Mouse (Mus musculus) heart, embryonic 14.5 days (tissue): ENCODE measurements around the gene Kit. TPM values are rescaled to one million over a fixed set of nuclear protein-coding genes. Genes with fewer than 3 reads are reported as not detected.

Experiments used
- ATAC-seq: fragments of 200-750 bp; cut with Nextera tagmentation; 2 replicates; pipeline ENCODE4 v1.8.0; 2017; ENCODE audit warnings: low read depth, moderate TSS enrichment; ENCODE audit not compliant: insufficient number of reproducible peaks, insufficient read depth, low FRiP score
- H3K27ac ChIP-seq, 2 experiments: fragments of 200-500 bp in 1 of 2; fragments of 300-500 bp in 1 of 2; sonication (generic) in 1 of 2; replicated peaks in 1 of 2; 2 replicates each; pipeline ENCODE4 v1.5.1; 2012 to 2014; ENCODE audit warnings: low read depth in 2 of 2, low read length in 2 of 2, control low read depth in 1 of 2, mild to moderate bottlenecking in 1 of 2, mixed read lengths in 1 of 2; ENCODE audit not compliant: control insufficient read depth in 1 of 2, insufficient read depth in 1 of 2
- H3K27me3 ChIP-seq: fragments of 300-500 bp; sonication (generic); 2 replicates; pipeline ENCODE4 v1.6.1; 2014; ENCODE audit warnings: mild to moderate bottlenecking, low read length, control low read depth; ENCODE audit not compliant: control insufficient read depth, insufficient read depth
- H3K36me3 ChIP-seq: fragments of 300-500 bp; sonication (generic); 2 replicates; pipeline ENCODE4 v1.6.1; 2014; ENCODE audit warnings: mild to moderate bottlenecking, control low read depth, low read length, mixed read lengths; ENCODE audit not compliant: control insufficient read depth, insufficient read depth
- H3K4me1 ChIP-seq, 2 experiments: fragments of 200-500 bp in 1 of 2; fragments of 300-500 bp in 1 of 2; sonication (generic) in 1 of 2; 2 replicates each; pipeline ENCODE4 v1.6.1; 2012 to 2014; ENCODE audit warnings: low read length in 2 of 2, control low read depth in 1 of 2, mixed read lengths in 1 of 2; ENCODE audit not compliant: control insufficient read depth in 2 of 2, insufficient read depth in 2 of 2
- H3K4me2 ChIP-seq: fragments of 300-500 bp; sonication (generic); 2 replicates; pipeline ENCODE4 v1.6.1; 2014; ENCODE audit warnings: mild to moderate bottlenecking, low read length
- H3K4me3 ChIP-seq, 2 experiments: fragments of 200-500 bp in 1 of 2; fragments of 300-500 bp in 1 of 2; sonication (generic) in 1 of 2; 2 replicates each; pipeline ENCODE4 v1.5.1; 2012 to 2014; ENCODE audit warnings: low read length in 2 of 2, mild to moderate bottlenecking in 2 of 2, control low read depth in 1 of 2, low read depth in 1 of 2, moderate library complexity in 1 of 2; ENCODE audit not compliant: control insufficient read depth in 1 of 2, insufficient read depth in 1 of 2
- H3K9ac ChIP-seq: fragments of 300-500 bp; sonication (generic); 2 replicates; pipeline ENCODE4 v1.6.1; 2014; ENCODE audit warnings: mild to moderate bottlenecking, low read length
- H3K9me3 ChIP-seq: fragments of 300-500 bp; sonication (generic); 2 replicates; pipeline ENCODE4 v1.6.1; 2016; ENCODE audit warnings: low read length, control low read depth; ENCODE audit not compliant: control insufficient read depth
- WGBS: fragments of 180-500 bp; shearing (Covaris S2); extraction: QIAGEN DNeasy Blood & Tissue Kit; methylation state at CpG from one replicate; pipeline ENCODE4 v1.1.7; 2014; 5-methylcytosine and 5-hydroxymethylcytosine counted together
- polyA plus RNA-seq: library from polyadenylated mRNA; unstranded; fragments of >200 nt; fragmentation: Nextera tagmentation; extraction: Ambion mirVana; gene quantifications from 2 replicates; pipeline ENCODE4 v1.2.1, GENCODE M21; 2014

Kit gene
- polyA plus RNA-seq, 1 experiment from 2014 or later, result 13.1 TPM

GRCm38 (mm10) chr5:75606898-75607297 lies 32.2 kb downstream of the Kit start:
- no peak overlapping the region for H3K27ac ChIP-seq
- H3K27me3 ChIP-seq, result no peaks in the 10 kb centered on the region
- H3K9me3 ChIP-seq, result no peaks in the 10 kb centered on the region
- ATAC-seq, result no peak
- 69% methylated on average over 14 of the region's 14 CpGs for WGBS
- H3K4me2 ChIP-seq, result no peak overlapping the region
- no peaks in the 10 kb centered on the region for H3K36me3 ChIP-seq
- H3K4me3 ChIP-seq, result no peak overlapping the region
- H3K4me1 ChIP-seq, result peaks cover 21 to 26% of the 10 kb centered on the region in 2 experiments
- H3K9ac ChIP-seq, result no peak overlapping the region

GRCm38 (mm10) chr5:75607971-75608370 lies 33.3 kb downstream of the Kit start:
- no peak for ATAC-seq
- 0 out of 4 replicates have a peak overlapping the region, but pooled peaks of 1 of the 2 experiments have one; percentile 7 for H3K4me3 ChIP-seq
- WGBS, result 7% methylated on average over 12 of the region's 12 CpGs
- H3K27me3 ChIP-seq, result no peaks in the 10 kb centered on the region
- H3K4me1 ChIP-seq, result peaks cover 21 to 26% of the 10 kb centered on the region in 2 experiments
- H3K4me2 ChIP-seq, result peak overlapping the region; percentile 53
- no peaks in the 10 kb centered on the region for H3K36me3 ChIP-seq
- H3K9me3 ChIP-seq, result no peaks in the 10 kb centered on the region
- H3K9ac ChIP-seq, result 0 out of 2 replicates have a peak overlapping the region, but pooled peaks have one; percentile 13
- H3K27ac ChIP-seq, result no peak overlapping the region

GRCm38 (mm10) chr5:75612380-75612779 lies 37.7 kb downstream of the Kit start:
- Histone ChIP-seq H3K9ac (no peak overlapping the region), H3K36me3 (0 out of 2 replicates have a peak, but pooled peaks cover 3% of the 10 kb centered on the region), H3K4me3 (no peak overlapping the region), H3K4me2 (no peak overlapping the region), H3K9me3 (no peaks in the 10 kb centered on the region), H3K27me3 (no peaks in the 10 kb centered on the region), H3K27ac (no peak overlapping the region), H3K4me1 (peaks cover 11 to 21% of the 10 kb centered on the region in 2 experiments)
- 67% methylated on average over 1 of the region's 1 CpGs for WGBS
- no peak for ATAC-seq

DNA sequence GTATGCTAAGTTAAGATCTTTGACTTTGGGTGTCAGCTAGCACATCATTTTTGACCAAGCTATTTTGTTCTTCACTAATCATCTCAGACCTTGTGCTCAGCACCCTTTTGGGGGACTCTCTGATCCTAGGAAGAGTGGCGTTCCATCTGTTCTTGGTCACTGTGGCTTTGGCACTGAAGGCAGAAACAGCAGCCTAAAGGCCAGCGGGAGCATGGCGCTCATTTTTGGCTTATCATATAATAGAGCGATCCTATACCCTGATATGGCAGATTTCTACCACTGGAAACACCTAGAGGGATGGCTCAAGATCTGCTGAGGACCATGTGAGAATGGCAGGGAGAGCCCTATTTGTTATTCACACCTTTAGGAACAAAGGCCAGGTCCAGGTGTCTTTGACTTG lies 38.2 kb downstream of the Kit start:
- Histone ChIP-seq H3K27me3 (no peaks in the 10 kb centered on the region), H3K9ac (no peak overlapping the region), H3K4me1 (peaks cover 6 to 17% of the 10 kb centered on the region in 2 experiments), H3K27ac (no peak overlapping the region), H3K4me2 (no peak overlapping the region), H3K4me3 (no peak overlapping the region), H3K9me3 (no peaks in the 10 kb centered on the region), H3K36me3 (0 out of 2 replicates have a peak, but pooled peaks cover 3% of the 10 kb centered on the region)
- WGBS, result 92% methylated on average over 4 of the region's 4 CpGs
- no peak for ATAC-seq

GRCm38 (mm10) chr5:75615000-75615571 lies 40.4 kb downstream of the Kit start:
- no peak for ATAC-seq
- Histone ChIP-seq H3K4me1 (peaks cover 0 to 4% of the 10 kb centered on the region in 2 experiments; a peak in 1 of 4 replicates), H3K9ac (no peak overlapping the region), H3K4me3 (no peak overlapping the region), H3K9me3 (no peaks in the 10 kb centered on the region), H3K27me3 (no peaks in the 10 kb centered on the region), H3K27ac (no peak overlapping the region), H3K4me2 (no peak overlapping the region), H3K36me3 (0 out of 2 replicates have a peak, but pooled peaks cover 3% of the 10 kb centered on the region)
- WGBS, result 92% methylated on average over 11 of the region's 11 CpGs

DNA sequence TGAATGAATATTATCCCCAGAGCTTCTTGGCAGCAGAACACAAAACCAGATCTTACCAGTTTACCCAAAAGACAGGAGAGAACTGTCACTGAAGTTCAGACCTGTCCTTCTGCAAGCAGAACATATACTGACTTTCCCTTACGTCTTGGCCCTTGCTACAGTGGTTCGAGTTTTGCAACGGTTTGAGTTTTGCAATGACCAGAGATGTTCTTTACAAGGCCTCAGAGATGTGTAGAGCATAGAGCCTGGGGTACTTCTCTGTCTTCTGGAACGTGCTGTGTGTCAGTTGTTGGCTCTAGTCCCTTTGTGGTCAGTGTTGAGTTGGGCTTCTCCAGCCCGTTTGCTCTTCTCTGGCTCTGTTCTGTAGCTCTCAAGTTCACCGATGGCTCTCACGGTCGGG lies 40.9 kb downstream of the Kit start:
- Histone ChIP-seq H3K9me3 (no peaks in the 10 kb centered on the region), H3K36me3 (0 out of 2 replicates have a peak, but pooled peaks cover 4% of the 10 kb centered on the region), H3K4me1 (no peaks in the 10 kb centered on the region), H3K4me2 (no peak overlapping the region), H3K9ac (no peak overlapping the region), H3K4me3 (no peak overlapping the region), H3K27me3 (no peaks in the 10 kb centered on the region), H3K27ac (no peak overlapping the region)
- ATAC-seq, result no peak
- WGBS, result 75% methylated on average over 8 of the region's 8 CpGs

GRCm38 (mm10) chr5:75622401-75622800 lies 47.7 kb downstream of the Kit start:
- Histone ChIP-seq H3K36me3 (0 out of 2 replicates have a peak, but pooled peaks cover 14% of the 10 kb centered on the region), H3K9ac (no peak overlapping the region), H3K27ac (no peak overlapping the region), H3K27me3 (no peaks in the 10 kb centered on the region), H3K9me3 (no peaks in the 10 kb centered on the region), H3K4me3 (no peak overlapping the region), H3K4me1 (no peaks in the 10 kb centered on the region), H3K4me2 (no peak overlapping the region)
- no peak for ATAC-seq
- 81% methylated on average over 4 of the region's 4 CpGs for WGBS

DNA sequence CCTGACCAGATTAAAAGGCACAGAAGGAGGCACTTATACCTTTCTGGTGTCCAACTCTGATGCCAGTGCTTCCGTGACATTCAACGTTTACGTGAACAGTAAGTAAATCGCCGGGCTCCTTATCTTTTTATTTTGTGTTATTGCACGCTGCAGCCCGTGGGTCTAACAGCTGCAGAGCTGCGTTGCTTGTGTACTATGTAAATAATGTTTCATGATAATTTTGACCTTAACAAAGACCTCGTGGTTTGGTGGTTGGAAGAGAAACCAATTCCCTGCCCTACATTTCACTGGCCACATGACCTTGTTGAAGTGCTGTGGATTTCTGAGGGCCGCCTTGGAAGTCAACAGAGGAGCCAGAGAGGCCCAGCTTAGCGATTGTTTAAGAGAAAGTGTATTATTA lies 48.3 kb downstream of the Kit start:
- Histone ChIP-seq H3K36me3 (0 out of 2 replicates have a peak, but pooled peaks cover 14% of the 10 kb centered on the region), H3K4me3 (no peak overlapping the region), H3K4me1 (no peaks in the 10 kb centered on the region), H3K4me2 (no peak overlapping the region), H3K27ac (no peak overlapping the region), H3K9ac (no peak overlapping the region), H3K27me3 (no peaks in the 10 kb centered on the region), H3K9me3 (no peaks in the 10 kb centered on the region)
- no peak for ATAC-seq
- WGBS, result 80% methylated on average over 11 of the region's 11 CpGs
